Mouse (Mus musculus) layer of hippocampus, adult 9-10 months (tissue): ENCODE data around the gene Vmn2r117.
"Not testable (repeated sequence)": the region's sequence is repeated elsewhere in the genome, so short reads cannot be mapped to it uniquely, and the experiment has no call there.

Experiments
- DNase-seq: peaks from one replicate; pipeline ENCODE4 v3.0.0; 2022; ENCODE audit warnings: low spot score

The Vmn2r117 gene

DNA sequence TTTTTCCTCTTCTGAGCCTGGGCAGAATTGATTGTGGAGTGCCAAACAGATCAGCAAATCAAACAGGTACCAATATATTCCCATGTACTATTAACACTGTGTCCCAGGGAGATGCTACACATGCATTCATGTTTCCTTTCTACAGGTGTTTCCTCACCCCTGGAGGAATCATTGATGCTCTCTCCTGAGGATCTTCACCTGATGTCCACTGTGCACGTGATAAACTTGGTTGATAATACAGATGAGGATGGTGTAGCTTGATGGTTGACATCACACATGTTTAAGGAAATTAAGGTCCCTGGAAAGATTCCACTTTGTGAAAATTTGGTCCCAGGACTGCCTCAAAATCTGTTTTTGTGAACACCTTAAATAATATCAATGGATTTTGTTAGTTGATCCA is at the start of gene Vmn2r117:
Vmn2r117 (minus strand) TSS at position 101 of the 400 bp plus-strand sequence.
- not testable (repeated sequence) for DNase-seq

DNA sequence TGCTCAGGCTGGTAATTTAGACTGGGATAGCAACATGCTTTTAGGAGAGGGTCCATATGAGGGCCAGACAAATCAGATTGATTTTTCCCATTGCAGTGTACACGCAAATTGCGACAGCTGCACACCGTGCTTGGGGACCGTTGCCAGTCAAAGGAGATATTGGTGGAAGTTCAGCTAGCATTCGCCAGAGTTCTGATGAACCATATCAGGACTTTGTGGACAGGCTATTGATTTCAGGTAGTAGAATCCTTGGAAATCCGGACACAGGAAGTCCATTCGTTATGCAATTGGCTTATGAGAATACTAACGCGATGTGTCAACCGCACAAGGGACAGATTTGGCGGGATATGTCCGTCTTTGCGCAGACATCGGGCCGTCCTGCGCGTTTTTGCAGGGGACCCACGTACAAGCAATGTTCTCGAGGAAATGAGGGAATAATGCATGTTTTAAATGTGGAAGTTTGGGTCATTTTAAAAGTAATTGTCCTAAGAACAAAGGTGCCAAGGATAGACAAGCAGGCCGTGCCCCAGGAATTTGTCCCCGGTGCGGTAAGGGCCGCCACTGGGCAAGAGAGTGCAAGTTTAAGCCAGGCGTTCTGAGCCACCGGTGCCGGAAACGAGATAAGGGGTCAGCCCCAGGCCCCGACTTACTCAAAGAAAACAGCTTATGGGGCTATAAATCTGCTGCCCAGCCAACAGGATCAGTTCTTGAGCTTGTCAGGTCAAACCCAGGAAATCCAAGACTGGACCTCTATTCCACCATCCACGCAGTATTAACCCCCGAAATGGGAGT is 43.6 kb upstream of the Vmn2r117 start:
- DNase-seq = not testable (repeated sequence)

DNA sequence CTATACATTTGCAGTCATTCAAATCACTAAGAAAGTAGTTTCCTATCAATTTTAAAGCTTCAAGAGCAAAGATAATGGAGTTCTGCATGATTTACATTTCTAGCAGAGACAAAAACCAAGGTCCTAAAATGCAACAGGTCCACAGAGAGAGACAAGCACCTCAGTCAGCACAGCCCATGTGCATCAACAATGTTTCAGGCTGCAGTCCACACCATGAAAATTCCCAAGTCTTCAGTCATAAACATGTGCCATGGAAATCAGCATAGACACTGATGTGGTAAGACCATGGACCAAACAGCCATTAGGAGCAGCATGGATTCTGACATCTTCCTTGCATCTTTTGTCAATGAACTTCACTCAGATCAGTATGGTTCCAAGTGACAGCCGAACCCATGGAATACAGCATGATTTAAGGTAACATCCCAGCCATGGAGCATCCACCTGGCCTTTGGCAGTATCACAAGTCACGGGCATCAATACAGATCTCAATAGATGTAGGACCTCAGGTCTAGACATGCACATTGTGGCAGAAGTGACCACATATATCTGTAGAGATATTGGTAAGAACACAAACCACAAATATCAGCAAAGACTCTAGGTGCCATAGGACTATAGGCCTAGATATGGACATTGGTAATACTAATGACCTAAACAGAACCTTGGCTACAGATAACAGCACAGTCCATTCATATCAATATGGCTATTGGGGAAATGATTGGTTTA is 39.4 kb upstream of the Vmn2r117 start:
- DNase-seq = no peak

DNA sequence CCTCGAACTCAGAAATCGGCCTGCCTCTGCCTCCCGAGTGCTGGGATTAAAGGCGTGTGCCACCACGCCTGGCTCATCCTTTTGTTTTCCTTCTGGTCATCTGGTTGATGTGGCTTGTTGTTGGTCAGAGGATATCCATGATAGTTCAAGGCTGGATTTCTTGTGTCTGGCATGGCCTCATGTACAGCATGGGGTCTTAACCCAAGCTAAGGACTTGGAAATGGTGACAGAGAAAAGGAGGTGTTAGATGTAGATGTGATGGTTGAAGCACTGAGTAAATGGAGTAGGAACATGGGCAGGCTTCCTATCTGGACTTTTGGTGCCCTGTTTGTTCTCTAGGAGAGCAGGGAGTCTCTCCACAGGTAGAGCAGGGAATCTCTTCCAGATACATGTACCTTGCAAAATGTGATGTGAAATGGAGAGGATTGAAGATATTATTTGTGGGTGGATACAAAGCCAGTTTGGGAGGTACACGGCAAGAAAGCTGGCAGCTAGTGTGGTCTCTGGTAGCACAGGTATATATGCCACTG is 46.3 kb downstream of the Vmn2r117 start:
- no peak for DNase-seq
